Mouse (Mus musculus): ENCODE results near the gene Farsa.
"Not testable (repeated sequence)": the region's sequence is repeated elsewhere in the genome, so short reads cannot be mapped to it uniquely, and the experiment has no call there.

The Farsa gene

DNA sequence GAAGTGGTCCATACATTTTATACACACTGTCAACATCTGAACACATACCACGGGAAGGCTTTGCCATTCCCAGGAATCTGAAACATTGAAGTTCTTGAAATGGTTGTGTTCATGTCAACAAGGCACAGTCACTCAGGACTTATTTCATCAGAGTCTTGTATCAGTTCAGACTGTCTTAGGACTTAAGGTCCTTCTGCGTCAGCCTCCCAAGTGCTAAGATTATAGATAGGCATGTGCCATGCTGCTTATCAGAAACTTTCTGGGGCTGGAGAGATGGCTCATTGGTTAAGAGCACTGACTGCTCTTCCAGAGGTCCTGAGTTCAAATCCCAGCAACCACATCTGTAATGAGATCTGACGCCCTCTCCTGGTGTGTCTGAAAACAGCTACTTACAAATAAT, 17.6 kb downstream of the Farsa start:
- DNase-seq: no peak

DNA sequence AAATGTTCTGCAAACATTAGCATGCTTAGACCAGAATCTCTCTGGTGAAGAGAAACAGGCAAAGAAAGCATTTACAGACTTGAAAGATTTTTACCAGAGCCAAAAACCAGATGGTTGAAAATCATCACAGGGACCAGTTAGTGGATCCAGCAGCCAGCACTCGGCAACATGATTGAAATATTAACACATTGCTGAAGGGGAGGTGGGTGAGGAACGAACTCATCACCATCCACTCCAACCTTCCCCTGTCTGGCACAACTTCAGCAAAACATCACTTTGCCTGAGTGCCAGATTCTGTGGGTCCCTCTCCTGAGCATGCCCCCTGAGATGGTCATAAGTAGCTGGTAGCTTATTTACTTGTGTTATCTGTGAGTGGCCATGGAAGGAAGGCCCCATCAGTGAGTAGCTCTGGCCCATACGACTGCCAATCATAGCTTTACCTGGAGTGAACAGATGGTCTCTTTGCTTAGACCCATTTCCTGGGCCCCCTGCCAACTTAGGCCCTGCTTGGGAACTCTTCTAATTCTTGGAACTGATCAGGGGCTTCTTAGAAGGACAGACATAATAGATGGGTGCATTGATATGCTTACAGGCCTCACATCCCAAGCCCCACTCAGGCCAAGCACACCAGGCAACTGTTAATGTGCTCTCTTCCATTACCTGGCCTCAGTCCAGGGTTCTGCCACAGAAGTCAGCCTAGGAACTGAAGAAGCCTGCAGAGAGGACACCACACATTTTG, 20.7 kb downstream of the Farsa start:
- DNase-seq: no peak

DNA sequence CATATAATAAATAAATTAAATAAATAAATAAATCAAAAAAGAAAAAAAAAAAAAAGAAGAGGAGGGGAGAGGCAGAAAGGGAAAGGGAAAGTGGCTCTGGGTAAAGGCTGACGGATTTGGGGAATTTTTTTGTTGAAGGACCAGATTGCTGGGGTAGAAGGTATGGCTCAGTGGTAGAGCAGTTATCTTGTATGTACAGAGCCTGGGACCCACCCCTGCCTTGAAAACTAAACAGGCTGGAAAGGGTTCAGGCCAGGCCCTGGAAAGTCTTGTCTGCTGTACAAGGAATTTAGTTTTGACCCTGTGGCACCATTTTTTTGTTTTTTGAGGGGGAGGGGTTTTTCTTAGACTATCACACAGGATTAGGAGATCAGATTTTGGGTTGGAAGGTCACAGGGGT, 22.1 kb downstream of the Farsa start:
- no peak for DNase-seq

DNA sequence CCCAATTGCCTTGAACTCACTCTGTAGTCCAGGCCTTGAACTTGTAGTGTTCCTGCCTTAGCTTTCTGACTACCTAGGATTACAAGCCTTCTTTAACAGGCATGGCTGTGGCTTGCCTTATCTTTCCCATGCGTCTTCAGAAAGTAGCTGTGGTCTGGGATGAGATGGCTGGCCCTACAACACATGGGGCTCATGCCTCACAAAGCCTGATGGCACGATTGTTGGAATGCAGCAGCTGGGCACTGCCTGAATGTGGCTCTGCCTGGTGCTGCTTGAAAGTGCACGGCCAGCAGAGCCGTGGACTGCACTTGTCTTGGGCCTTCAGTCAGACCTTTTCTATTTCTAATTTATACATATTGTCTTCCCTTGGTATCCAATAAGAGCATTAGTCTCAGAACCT, 27.9 kb downstream of the Farsa start:
- DNase-seq: no peak

DNA sequence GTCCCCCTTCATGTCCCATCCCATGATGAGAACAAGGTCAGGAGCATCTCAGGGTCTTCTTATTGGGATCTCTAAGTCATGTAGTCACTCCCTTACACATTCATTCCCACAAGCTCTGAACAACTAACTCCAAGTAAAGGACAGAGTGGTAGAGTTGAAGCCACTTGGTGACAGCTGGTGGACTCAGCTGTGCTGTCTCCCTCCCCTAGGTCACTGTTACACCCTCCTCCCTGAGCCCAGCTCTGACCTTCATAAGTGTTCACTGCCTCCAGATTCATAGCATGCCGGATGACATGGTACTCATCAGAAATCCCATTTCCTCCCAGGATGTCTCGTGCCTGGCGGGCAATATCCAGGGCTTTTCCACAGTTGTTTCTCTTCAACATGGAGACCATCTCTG, 31.5 kb downstream of the Farsa start:
- DNase-seq: no peak

DNA sequence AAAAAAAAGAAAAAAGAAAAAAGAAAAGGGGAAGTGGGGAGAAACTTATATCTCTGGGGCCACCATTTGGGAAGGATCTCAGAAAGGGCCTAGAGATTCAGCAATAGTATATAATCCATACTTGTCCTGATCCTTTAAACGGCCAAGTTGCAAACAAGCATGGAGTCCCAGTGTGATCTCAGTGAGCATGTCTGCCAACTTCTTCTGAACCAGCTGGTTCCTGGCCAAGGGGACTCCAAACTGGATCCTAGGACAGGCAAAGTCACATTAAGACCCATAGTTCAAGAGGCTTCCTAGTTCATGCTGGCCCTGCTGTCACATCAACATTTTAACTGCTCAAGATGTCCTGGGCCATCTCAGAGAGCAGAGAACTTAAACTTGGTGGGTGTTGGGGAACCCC, 32.4 kb downstream of the Farsa start:
- DNase-seq: no peak

DNA sequence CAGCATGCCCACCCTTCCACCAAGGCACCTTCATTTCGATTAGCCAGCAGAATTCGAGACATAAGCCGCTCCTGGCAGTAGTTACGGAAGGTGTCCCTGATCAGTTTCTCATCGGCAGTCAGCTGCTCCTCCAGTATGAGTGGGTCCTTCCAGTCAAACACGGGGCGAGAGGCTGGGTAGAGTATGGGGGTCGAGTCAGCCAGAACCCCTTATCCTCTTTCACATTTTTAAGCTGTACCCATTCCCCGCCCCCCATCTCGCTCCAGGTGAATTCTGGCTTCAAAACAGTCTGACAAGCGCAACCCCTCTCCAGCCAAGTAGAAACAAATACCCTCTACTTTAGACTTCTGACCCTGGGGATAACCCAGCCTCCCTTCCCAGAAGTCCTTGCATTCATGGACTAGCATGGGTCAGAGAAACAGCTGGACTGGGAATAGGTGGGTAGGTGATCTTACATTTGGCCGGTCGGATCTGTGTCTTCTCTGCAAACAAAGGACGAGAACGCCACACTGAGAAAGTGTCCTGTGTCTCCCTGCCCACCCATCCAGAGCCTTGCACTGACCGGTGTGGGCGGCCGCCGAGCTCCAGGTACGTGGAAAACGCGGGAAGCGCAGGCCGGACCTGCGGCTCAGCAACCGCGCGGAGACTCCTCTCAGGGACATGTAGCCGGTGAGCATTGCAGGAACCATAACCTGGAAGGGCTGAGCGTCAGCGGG, 36.4 kb downstream of the Farsa start:
- no peak for DNase-seq

DNA sequence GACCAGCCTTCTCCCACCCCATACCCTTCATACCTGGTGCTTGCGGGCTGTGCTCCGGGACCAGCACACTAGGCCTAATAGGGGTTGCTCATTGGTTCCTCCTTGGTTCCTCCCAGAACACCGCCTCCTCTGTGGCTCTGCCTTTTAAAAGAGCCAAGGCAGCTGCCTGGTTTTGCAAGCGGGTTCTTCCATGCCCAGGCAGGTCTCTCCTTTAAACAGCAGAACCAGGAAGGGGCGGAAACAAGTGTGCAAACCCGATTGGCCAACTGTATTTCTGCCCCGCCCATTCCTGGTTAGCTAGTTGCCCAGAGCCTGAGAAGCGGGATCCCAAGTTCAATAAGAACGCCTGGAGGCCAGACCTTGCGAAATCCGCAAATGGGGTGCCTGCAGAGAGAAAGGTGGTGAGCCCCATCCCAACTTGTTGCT, 36.9 kb downstream of the Farsa start, which contains the start of gene Gcdh:
TSS of gene Gcdh (minus strand) at position 213 of the 426 bp plus-strand sequence.
- peak; percentile 79 to 89 for DNase-seq

DNA sequence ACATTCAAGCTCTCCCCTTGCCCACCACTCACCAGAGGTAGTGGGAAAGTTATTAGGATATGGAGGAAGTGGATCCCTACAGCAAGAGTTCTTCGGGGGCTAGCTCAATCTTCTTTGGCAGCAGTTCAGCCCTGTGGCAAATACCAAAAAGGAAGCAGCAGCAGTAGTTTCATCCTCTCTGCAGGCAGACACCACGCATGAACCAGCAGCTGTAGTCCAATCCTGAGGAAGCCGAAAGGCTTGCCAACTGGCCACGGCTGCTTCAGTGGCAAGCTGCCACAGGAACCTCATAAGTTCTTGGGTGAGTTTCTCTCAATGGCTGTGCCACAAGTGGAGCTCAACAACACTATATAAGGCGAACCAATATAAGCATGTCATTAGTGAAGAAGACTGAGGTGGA, 39.2 kb downstream of the Farsa start:
- DNase-seq: no peak

DNA sequence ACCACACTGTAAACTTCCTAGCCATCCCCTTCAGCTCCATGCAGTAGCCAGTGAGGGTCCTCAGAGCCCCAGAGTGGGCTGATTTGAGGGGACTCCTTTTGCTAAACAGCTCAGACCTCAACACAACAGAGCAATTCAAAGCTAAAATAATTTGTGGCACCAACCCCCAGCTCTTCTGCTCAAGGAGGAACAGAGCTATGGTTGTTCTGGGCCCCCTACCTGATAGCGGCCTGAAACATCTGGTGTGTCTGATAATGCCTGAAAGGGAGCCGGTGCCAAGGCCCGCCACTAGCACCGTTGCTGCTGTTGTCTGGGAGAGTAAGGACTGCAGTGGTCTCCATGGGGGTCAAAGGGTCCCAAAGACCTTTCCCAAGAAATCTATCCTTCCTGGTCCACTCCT, 44.3 kb downstream of the Farsa start:
- no peak for DNase-seq

DNA sequence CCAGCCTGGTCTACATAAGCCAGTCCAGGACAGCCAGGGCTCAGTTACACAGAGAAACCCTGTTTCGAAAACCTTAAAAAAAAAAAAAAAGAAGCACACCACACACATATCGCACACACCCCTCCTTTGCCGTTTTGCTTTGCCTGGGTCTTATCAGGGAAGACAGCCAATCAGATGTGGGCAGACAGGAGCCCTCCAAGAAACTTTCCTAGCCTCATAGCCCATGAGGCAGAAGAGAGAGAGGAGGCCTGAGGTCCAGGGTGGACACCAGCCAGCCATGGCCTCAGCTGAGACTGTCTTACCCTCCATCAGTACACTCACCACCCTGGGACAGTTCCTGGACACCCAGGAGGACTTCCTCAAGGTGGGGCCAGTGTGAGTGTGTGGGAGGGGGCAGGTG, 45.0 kb downstream of the Farsa start, which contains the start of gene Klf1:
TSS of gene Klf1 (plus strand) at position 177 of the 400 bp plus-strand sequence.
- DNase-seq: no peak

DNA sequence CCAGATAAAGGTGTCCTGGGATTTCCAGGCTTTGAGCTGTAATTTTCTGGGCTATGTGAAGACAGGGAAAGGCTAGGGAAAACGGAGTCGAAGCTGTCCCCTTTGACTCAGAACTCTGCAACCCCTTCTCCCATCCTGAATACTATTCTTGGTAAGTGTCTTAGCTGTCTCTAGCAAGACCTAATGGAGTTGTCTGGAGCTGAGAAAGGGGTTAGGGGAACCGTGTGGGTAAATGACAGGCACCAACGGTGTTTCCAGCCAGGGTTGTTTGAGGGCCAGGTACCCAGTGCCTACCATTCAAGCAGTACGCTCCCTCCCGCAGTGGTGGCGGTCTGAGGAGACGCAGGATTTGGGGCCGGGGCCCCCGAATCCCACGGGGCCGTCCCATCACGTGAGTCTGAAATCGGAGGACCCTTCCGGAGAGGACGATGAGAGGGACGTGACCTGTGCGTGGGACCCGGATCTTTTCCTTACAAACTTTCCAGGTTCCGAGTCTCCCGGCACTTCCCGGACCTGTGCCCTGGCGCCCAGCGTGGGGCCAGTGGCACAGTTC, 45.7 kb downstream of the Farsa start:
- no peak for DNase-seq

DNA sequence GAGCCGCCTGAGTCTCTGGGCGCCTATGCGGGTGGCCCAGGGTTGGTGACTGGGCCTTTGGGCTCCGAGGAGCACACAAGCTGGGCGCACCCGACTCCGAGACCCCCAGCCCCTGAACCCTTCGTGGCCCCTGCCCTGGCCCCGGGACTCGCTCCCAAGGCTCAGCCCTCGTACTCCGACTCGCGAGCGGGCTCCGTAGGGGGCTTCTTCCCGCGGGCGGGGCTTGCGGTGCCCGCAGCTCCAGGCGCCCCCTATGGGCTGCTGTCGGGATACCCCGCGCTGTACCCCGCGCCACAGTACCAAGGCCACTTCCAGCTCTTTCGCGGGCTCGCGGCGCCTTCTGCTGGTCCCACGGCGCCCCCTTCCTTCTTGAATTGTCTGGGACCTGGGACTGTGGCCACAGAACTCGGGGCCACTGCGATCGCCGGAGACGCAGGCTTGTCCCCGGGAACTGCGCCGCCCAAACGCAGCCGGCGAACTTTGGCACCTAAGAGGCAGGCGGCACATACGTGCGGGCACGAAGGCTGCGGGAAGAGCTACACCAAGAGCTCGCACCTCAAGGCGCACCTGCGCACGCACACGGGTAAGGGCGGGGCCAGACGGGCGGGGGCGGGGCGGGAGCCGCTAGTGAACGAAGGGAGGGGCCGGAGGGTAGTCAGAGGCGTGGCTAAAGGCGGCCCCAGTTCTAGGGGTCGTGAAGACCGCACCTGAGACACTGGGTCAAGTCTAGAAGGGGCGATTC, 46.3 kb downstream of the Farsa start:
- peak; percentile 88 to 90 for DNase-seq

DNA sequence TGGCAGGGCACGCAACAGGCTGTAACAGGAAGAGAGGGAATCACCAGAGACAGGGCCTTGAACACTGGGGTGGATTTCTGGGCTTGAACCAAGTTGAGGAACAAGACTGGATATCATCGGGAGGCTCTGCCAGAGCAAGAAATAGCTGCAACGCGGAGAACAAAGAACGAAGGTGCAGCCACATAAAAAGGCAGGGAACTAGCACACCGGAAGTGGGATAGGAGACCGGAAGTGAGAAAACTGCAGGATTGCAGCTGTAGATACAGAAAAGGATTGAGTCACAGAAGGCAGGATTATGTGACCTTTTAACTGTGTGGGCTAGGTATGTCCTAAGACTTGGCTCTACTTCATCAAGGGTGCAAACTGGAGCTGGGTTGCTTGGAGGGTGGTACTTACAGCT, 47.6 kb downstream of the Farsa start:
- DNase-seq: no peak

DNA sequence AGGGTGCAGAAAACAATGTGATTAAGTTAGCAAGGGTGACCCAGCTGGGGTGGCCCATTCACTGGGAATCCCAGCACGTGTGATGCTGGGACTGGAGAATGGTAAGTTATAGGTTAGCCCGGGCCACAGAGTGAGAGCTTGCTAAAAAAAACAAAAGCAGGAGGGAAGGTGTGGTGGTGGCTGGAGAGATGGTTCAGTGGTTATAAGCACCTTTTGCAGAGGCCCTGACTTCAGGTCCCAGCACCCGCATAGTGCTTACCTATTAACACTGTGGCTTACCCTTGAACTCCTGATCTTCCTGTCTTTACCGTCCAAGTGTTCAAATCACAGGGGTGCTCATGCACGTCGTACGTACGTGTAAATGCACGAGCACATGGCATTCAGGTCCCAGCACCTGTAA, 50.2 kb downstream of the Farsa start:
- no peak for DNase-seq

DNA sequence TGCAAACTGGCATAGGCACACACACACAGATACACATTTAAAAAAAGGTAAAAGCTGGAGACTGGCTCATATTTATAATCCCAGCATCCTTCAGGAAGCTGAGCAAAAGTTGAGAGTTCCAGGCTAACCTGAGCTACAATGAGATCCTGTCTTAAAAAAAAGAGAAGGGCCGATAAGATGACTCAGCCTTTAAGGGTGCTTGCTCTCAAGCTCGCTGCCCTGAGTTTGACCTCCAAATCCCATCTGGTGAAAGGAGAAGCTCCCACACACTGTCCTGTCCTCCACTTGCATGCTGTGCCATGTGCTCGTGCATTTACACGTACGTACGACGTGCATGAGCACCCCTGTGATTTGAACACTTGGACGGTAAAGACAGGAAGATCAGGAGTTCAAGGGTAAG, 50.7 kb downstream of the Farsa start:
- no peak for DNase-seq

DNA sequence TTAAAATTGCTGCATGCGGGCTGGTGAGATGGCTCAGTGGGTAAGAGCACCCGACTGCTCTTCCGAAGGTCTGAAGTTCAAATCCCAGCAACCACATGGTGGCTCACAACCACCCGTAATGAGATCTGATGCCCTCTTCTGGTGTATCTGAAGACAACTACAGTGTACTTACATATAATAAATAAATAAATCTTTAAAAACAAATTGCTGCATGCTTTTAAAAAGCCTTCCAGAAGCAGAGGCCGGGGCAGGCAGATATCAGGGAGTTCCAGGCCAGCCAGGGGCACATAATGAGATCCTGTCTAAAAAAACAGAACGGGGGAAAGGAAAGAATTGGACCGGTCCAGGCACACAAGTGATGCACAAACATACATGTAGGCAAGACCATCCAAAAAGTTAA, 51.2 kb downstream of the Farsa start:
- DNase-seq: not testable (repeated sequence)

DNA sequence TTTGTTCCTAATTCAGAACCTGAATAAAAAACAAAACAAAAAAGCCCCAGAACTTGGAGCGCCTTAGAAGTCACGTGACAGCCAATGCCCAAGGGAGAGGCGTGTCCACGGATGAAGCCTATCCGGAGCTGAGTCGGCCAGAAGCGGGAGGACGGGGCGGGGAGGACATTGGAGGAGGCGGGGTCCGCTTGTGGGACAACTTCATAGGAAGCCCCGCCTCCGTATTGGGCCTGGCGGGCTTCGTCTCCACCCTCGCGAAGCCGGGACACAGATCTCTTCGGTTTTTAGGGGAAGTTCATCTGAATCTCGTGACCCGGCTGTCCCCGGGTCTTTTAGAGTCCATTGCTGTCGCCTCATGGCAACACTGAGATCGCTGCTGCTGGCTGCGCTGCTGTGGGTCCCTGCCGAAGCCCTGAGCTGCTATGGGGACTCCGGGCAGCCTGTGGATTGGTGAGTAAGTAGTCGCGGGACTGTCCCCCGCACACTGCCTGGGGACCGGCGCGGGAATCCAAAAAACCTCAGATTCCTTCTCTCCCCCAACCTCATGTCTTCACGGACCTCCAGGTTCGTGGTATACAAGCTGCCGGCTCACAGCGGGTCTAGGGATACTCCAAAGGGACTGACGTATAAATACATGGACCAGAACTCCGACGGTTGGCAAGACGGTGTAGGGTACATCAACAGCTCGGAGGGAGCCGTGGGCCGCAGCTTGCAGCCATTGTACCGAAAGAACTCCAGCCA, 51.8 kb downstream of the Farsa start, which contains the start of gene Dnase2a:
TSS of gene Dnase2a (plus strand) at position 140 of the 741 bp plus-strand sequence.
- peak; percentile 83 to 87 for DNase-seq

DNA sequence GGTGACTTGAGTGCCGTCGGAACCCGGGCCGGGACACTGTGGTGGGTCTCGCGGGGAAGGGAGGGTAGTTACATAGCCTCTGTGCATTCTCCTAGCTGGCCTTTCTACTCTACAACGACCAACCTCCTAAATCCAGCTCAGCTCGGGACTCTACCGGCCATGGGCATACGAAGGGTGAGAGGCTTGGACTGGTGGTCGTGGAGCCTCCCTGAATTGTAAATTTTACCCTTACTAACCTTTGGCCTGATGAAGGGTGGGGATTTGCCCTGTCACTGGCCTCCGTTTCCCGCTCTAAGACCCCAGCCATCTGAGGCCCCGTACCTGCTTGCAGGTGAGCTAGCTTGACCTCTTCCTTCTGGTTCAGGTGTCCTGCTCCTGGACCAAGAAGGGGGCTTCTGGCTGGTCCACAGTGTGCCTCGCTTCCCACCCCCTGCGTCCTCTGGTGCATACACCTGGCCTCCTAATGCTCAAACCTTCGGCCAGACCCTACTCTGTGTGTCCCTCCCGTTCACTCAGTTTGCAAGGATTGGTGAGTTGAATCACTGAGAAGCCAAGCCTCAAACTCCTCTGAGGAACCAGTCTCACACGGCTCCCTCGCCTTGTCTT, 52.5 kb downstream of the Farsa start:
- DNase-seq: no peak

DNA sequence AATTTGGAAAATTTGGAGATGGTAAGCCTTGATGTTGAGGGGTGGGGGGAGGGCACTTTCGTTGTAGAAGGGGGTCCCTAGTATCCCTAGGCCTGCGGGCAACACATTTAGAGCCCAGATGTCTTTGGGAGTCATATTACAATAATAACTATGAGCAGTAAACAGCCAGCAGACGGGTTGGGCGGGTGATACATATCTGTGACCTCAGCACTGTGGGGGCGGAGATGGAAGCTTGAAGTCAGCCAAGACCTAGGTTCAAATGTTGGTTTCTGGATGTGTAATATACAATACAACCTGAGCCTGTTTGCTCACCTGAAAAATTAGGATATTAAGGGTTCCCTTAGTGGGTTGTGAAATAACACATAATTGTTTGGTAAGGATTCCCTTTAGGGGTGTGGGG, 53.2 kb downstream of the Farsa start:
- no peak for DNase-seq

DNA sequence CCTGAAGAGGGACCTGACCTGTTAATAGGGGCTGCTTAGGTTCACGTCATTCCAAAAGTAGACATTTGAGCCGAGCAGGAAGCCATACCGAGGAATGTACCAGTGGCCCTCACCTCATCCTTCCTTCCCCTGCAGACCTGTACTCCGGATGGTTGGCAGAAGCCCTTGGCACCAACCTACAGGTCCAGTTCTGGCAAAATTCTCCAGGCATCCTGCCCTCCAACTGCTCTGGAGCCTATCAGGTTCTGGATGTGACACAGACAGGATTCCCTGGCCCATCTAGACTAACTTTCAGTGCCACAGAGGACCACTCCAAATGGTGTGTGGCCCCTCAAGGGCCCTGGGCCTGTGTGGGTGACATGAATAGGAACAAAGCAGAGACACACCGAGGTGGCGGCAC, 53.8 kb downstream of the Farsa start:
- DNase-seq: no peak

DNA sequence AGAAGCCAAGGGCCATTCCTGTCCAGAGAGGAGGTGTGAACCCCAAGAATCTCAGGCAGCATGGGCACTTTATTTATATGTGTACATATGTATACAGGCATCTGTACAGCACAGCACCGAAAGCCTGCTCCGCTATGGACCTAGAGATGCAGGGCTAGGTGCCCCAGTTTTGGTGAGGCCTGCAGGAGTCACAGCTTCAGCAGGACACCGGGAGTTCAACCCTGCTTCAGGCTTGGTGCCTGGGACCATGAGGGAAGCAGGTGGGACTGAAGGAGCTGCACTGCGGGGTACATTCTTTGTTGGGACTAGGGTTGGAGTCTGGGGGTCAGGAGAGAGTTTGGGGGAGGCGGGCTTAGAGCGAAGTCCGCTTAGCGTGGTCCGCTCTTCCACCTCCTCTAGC, 55.1 kb downstream of the Farsa start:
- no peak for DNase-seq

All from thymus, adult 18-20 months (tissue).